Mouse (Mus musculus): ENCODE measurements around the gene Il11.

The Il11 gene

GRCm38 (mm10) chr7:4788499-4789435 is 6.1 kb upstream of the Il11 start:
- DNase-seq (ENCODE audit: low spot score) = peak; percentile 41

- DNase-seq (ENCODE audit: low spot score) = no peak
Observed at GRCm38 (mm10) chr7:4783667-4784268, 1.1 kb upstream of the Il11 start.

GRCm38 (mm10) chr7:4782130-4782529 is 529 bp downstream of the Il11 start:
- DNase-seq (ENCODE audit: low spot score) = no peak

- DNase-seq (ENCODE audit: low spot score) = no peak
Observed at GRCm38 (mm10) chr7:4779921-4780320, 2.7 kb downstream of the Il11 start.

- DNase-seq (ENCODE audit: low spot score) = no peak
Observed at GRCm38 (mm10) chr7:4777851-4778637, 4.6 kb downstream of the Il11 start.

- peak; percentile 22 for DNase-seq (ENCODE audit: low spot score)
Observed at GRCm38 (mm10) chr7:4776861-4777830, 5.5 kb downstream of the Il11 start.

GRCm38 (mm10) chr7:4776131-4776530 is 6.5 kb downstream of the Il11 start:
- no peak for DNase-seq (ENCODE audit: low spot score)

GRCm38 (mm10) chr7:4771202-4771601 is 11.5 kb downstream of the Il11 start, which contains the start of gene Fam71e2:
Fam71e2 (minus strand) TSS chr7:4771302.
- DNase-seq (ENCODE audit: low spot score) = no peak

GRCm38 (mm10) chr7:4764946-4765710 is 17.5 kb downstream of the Il11 start:
- no peak for DNase-seq (ENCODE audit: low spot score)

GRCm38 (mm10) chr7:4759670-4760069 is 23.0 kb downstream of the Il11 start:
- DNase-seq (ENCODE audit: low spot score) = no peak

GRCm38 (mm10) chr7:4752821-4753570 is 29.7 kb downstream of the Il11 start, which contains the start of gene Cox6b2:
Cox6b2 (minus strand) TSS chr7:4753094.
- DNase-seq (ENCODE audit: low spot score) = peak; percentile 79

- DNase-seq (ENCODE audit: low spot score) = no peak
Observed at GRCm38 (mm10) chr7:4751971-4752820, 30.5 kb downstream of the Il11 start.

GRCm38 (mm10) chr7:4749169-4749568 is 33.5 kb downstream of the Il11 start:
- DNase-seq (ENCODE audit: low spot score) = no peak

- DNase-seq (ENCODE audit: low spot score) = no peak
Observed at GRCm38 (mm10) chr7:4748321-4748720, 34.3 kb downstream of the Il11 start.

- DNase-seq (ENCODE audit: low spot score) = no peak
Observed at GRCm38 (mm10) chr7:4747156-4747899, 35.3 kb downstream of the Il11 start.

GRCm38 (mm10) chr7:4746326-4746980 is 36.2 kb downstream of the Il11 start:
- no peak for DNase-seq (ENCODE audit: low spot score)

GRCm38 (mm10) chr7:4744886-4745285 is 37.8 kb downstream of the Il11 start:
- DNase-seq (ENCODE audit: low spot score) = no peak

Data from ovary, adult 18-20 months (tissue).